Mouse (Mus musculus): ENCODE results near the gene Galntl6.

Galntl6 gene

GRCm38 (mm10) chr8:57989428-57990171, 922.8 kb downstream of the Galntl6 start:
- ATAC-seq (ENCODE audit: insufficient number of reproducible peaks, low FRiP score, low TSS enrichment) = no peak

- ATAC-seq (ENCODE audit: insufficient number of reproducible peaks, low FRiP score, low TSS enrichment) = no peak
These were observed 935.1 kb downstream of the Galntl6 start for GRCm38 (mm10) chr8:57977372-57977771.

DNA sequence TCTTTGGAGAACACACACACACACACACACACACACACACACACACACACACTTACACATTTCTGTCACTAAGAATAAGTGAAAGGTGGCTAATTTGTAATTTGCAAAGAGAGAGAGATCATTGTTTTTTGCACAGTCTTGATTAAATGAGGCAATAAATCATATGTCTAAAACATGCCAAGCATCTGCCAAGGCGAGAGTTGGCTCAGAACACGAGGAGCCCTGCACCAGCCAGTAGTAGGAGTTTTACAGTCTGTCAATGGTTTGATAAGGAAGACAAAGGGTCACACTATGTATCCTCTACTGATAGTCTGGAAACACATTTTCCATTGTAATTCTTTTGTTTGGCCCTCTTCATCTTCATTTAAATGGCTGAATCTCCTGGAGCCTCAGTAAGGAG, 938.3 kb downstream of the Galntl6 start:
- ATAC-seq (ENCODE audit: insufficient number of reproducible peaks, low FRiP score, low TSS enrichment) = no peak

DNA sequence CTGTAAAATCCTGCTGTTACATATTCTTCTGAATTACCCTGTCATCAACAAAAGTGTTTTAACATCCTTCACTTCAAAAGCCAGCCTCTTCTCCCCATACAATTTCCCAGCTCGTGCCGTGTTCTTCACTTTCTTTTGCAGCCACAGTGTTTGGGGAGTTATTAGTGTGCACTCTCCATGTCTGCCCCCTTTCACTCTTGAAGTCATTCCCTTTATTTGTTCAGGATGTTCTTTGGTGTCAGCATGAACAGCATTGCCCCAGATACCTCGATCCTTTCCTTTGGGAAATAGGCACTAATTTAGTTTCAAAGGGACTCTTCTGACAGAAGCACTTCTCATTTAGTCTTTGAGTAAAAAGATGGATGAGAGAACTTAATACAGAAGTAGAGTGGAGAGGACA, 939.6 kb downstream of the Galntl6 start:
- no peak for ATAC-seq (ENCODE audit: insufficient number of reproducible peaks, low FRiP score, low TSS enrichment)

DNA sequence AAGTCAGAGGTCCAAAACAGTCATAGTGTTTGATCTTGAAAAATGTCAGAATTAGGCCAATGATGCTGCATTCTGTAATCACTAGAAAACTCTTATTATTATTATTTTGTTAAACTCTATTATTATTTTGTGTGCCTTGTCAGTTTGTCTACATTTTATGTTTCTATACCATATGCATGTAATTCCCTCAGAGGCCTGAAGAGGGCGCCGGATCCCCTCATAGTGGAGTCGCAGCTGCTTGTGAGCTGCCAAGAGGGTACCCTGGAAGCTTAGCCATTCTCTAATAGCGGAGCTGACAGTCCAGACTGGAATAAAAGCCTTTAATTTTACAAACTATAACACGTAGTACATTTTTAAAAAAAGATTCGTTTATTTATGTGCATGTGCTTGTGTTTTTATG, 945.8 kb downstream of the Galntl6 start:
- ATAC-seq (ENCODE audit: insufficient number of reproducible peaks, low FRiP score, low TSS enrichment) = no peak

DNA sequence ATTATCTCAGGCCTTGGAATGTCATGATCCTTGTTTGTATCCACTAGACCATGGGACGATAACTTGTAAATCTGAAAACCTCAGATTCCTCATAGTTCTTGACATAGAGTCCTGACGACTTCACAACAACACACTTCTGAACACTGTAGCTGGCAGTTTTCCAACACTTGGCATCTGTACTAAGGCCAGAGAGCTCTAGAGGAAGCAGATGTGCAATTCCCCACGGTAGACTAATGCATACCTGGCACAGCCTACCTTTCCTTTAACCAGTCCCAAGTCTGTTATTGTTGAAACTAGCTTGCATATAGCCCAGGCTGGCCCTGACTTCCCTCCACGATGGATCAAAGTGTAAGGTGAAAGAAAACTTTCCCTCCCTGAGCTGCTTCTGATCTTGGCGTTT, 946.9 kb downstream of the Galntl6 start:
- ATAC-seq (ENCODE audit: insufficient number of reproducible peaks, low FRiP score, low TSS enrichment) = no peak

- ATAC-seq (ENCODE audit: insufficient number of reproducible peaks, low FRiP score, low TSS enrichment) = peak; percentile 89
These were observed 949.9 kb downstream of the Galntl6 start for GRCm38 (mm10) chr8:57962286-57963110.

GRCm38 (mm10) chr8:57959136-57959535, 953.3 kb downstream of the Galntl6 start:
- no peak for ATAC-seq (ENCODE audit: insufficient number of reproducible peaks, low FRiP score, low TSS enrichment)

DNA sequence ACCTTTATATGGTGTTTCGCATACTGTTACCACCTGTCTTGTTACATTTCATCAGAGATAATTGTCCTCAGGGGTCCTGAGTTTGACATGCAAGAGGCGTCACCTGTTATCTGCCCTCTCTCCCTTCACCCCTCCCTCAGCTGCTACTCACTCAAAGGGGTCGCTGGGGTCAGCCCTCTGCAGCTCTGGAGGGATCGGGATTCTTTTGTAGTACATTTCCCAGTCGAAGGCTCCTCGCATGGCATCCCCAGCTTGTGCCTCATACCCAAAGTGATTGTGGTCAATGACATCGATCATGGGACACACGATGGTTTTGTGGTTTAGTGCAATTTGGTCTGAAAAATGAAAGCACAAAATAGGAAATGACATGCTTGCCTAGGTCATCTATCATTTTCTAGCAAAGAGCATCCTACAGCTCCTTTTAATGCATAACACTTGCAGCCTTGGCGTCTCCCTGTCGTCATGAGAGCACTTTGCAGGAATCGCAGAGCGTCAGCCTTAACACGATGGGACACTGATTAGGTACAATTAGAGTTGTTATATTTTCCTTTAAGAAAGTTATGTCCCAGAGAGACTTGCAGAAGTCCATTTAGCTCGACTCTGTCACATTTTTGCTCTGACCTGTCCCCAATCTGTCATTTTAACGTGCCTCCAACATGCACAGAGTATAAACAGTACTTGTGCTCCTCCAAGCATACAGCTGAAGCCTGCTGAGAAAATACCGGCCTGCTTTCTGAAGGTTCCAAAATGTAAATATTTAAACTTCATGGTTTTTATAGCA, 954.1 kb downstream of the Galntl6 start:
- ATAC-seq (ENCODE audit: insufficient number of reproducible peaks, low FRiP score, low TSS enrichment) = no peak

DNA sequence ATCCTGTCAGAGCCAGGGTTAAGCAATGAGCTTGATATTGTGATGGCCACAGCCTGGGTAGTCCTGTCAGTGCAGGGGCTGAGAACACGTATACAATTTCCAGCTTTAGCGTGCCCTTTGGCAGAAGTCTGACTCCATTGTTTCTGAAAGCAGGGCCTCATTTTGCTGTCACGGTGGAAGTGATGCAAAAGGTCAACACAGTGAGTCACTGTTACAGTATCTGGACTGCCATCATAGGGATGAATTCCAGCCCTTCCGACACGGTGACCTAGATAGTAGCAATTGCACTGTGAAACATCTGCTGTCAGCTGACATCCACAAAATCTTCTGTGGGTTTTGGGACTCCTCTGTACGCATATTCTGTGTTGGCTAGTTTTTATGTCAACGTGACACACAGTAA, 956.9 kb downstream of the Galntl6 start:
- ATAC-seq (ENCODE audit: insufficient number of reproducible peaks, low FRiP score, low TSS enrichment) = no peak

- ATAC-seq (ENCODE audit: insufficient number of reproducible peaks, low FRiP score, low TSS enrichment) = peak; percentile 50
These were observed 971.3 kb downstream of the Galntl6 start for GRCm38 (mm10) chr8:57941113-57941512.

- ATAC-seq (ENCODE audit: insufficient number of reproducible peaks, low FRiP score, low TSS enrichment) = no peak
These were observed 972.5 kb downstream of the Galntl6 start for GRCm38 (mm10) chr8:57939856-57940420.

GRCm38 (mm10) chr8:57939177-57939855, 973.1 kb downstream of the Galntl6 start:
- peak; percentile 56 for ATAC-seq (ENCODE audit: insufficient number of reproducible peaks, low FRiP score, low TSS enrichment)

DNA sequence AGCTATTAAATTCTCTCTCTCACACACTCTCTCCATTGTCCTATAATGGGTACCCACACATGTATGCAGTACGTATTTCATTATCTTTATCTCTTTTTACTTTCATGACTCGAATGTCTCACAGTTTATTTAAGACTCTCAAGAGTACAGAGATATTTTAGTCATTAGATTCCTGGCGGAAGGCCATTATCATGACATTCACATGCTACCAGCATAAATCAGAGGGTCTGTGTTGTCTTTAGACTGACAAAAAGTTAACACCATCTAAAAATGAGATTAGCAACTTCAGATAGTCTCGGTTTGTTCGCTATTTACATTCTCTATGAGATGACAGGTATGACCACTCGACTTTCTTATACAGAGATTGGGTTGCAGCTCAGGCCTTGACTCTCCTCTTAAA, 985.4 kb downstream of the Galntl6 start:
- ATAC-seq (ENCODE audit: insufficient number of reproducible peaks, low FRiP score, low TSS enrichment) = no peak

DNA sequence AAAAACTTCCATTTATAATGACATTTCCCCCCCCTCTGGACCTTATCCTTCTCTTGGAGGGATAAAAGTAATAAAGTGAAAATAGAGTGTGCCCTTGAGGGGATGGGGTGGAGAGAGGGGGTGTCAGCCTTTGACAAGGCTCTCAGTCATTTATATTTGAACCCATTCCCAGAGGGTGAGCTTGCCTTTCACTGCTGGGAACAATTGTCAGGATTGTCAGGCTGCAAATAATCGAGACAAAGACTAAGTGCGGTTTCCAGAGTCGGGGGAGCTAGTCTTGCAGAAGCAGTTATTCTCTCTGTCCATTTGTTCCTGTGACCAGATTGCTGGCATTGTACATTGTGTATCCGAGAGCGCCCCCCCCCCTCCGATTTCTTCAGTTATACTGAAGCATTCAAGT, 988.9 kb downstream of the Galntl6 start:
- no peak for ATAC-seq (ENCODE audit: insufficient number of reproducible peaks, low FRiP score, low TSS enrichment)

- ATAC-seq (ENCODE audit: insufficient number of reproducible peaks, low FRiP score, low TSS enrichment) = no peak
These were observed 989.3 kb downstream of the Galntl6 start for GRCm38 (mm10) chr8:57923130-57923529.

- no peak for ATAC-seq (ENCODE audit: insufficient number of reproducible peaks, low FRiP score, low TSS enrichment)
These were observed 990.0 kb downstream of the Galntl6 start for GRCm38 (mm10) chr8:57922214-57923070.

- ATAC-seq (ENCODE audit: insufficient number of reproducible peaks, low FRiP score, low TSS enrichment) = no peak
These were observed 992.0 kb downstream of the Galntl6 start for GRCm38 (mm10) chr8:57920326-57920903.

Measured in cerebellum, adult (tissue).